Mouse (Mus musculus): ENCODE measurements at regions not wholly inside any gene's neighbourhood (a gene's known extent, or its start where the extent isn't known, plus 50 kb on each side); places are given as distances from the start of the nearest gene placed in this dataset.

GRCm38 (mm10) chr7:129772540-129773331, 181.1 kb downstream of the Wdr11 start:
- no peak for DNase-seq

- no peak for DNase-seq
Observed at GRCm38 (mm10) chr7:129774261-129774861, 182.7 kb downstream of the Wdr11 start.

DNA sequence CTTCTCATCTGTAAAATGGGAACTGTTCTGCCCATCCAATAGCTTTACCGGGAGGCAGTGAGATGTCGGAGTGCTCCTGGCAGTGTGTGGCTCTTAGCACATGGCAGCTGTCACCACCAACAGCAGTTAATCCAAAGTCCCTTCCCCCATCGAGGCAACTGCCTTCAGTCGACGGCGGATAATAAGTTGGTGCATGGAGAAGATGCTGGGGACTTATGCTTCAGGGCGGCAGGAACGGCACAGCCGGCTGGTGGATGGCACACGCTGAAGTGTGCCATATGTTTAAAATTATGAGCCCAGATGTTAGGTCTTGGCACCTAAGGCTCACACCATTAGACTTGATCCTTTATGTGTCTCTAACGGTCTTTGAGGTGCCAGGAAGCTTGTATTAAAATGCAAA, 183.5 kb downstream of the Wdr11 start:
- no peak for DNase-seq

DNA sequence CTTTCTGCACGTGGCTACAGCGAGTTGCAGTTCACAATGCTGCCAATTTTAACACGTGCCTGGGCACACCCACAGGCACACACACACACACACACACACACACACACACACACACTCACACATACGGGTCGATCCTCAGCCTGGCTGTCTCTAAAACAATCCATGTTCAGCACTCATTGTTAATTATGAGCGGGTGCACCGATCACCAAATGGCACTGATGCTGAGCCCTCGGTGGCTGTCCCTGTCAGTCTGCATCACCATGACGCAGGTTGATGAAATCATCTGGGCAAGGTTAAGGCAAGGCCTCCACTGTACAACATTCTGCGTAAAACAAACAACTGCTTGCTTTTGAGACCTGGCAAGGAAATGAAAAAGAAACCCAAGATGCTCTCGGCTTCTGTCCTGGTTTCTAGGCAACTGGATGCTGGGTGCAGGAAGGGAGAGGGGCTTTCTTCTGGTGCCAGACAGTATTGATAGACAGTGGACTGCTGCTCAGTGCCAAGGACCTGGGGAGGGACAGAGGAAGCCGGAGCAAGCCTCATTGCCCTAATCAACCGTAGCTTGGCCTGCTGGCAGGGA, 187.3 kb downstream of the Wdr11 start:
- peak; percentile 23 for DNase-seq

DNA sequence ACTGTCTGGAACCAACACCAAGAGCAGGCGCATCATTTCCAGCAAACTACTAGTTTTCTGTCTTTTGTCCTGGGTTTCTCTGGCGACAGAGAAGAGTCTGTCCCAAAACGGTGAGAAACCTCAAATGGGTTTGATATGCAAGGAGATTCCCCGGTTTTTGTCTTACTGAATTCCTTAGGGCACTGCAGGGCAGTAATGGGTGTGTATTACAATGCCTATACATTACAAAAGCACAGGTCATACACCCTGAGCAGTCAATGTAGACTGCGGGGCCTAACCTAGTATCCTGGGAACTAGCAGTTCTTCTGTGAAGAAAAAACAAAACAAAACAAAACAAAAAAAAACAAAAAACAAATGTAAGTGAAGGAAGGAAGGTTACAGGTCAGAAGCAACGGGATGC, 188.3 kb downstream of the Wdr11 start:
- DNase-seq = no peak

GRCm38 (mm10) chr7:129781756-129782155, 190.1 kb downstream of the Wdr11 start:
- DNase-seq = no peak

- DNase-seq = no peak
Observed at GRCm38 (mm10) chr7:129784966-129785365, 193.3 kb downstream of the Wdr11 start.

GRCm38 (mm10) chr7:129787011-129787410, 195.3 kb downstream of the Wdr11 start:
- DNase-seq = no peak

DNA sequence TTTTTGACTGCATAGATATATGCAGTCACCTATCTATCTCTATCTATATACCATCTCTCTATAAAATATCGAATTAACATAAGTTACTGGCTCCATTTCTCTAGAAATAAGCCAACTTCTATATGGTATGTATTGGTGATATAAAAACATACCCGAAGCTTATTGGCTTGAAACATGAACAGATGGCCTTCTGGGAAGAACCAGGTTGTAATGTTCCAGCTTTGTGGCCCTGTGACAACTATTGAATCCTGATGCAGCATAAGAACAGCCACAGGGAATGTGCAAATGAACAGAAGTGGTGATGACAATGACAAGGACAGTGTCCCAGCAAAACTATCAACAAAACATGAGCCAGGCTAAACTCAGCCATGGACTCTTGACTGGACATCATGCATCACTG, 196.1 kb downstream of the Wdr11 start:
- DNase-seq = no peak

DNA sequence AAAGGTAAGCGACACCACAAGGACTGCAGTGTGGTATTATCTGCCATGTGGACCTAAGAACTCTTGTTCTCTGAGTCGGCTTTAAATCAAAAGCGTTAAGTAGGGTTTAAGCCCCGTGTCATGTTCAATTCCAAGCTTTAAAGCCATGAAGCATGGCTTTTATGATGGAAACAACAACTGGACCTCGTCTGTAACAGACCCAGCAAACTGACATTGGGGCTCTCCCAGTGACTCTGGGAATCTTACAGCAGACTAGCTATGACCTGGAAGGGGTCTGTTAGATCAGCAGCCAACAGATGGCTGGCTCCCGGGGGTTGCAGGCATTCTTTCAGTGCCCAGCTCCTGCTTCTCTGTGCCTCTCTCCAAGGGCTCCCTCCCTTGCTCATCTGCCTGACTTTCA, 197.8 kb downstream of the Wdr11 start:
- DNase-seq = no peak

DNA sequence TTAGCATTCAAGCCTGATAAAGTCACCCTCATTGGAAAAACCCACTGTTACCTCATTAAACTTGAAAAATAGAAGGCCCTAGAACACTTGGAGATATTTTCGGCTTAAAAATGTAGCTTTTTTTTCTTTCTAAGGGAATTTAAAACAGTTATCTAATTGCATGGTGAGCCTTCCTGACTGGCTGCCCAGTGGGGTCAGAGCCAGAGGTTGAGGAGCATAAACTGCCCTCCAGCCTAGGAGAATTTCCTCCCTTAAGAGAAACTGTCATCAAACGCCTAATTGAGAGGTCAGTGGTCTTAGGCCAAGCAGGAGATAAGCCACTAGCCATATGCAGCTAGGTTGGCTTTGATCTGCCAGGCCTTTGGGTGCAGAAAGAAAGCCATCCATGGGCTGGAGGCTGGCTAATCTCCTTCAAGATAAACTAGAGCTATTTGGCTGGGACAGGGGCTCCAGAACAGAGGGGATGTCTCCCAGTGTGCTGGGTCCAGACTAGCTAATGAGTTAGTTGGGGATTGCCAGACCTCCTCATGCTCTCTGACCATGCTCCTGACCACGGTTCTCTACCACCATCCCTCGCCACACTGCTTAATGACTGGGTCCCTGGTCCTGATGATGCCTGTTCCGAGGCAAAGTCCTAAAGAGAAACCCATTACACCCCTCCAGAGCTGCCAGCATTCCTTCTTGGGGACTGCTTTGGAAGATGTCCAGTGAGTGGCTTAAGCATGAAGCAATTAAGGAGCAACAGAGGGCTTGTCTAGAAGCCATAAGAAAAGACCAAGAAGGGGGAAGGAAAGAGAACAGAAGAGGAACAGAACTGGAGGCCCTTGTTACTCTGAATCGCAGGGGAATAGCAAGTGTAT, 199.2 kb downstream of the Wdr11 start:
- DNase-seq = no peak

- DNase-seq = no peak
Observed at GRCm38 (mm10) chr7:129791450-129791820, 199.8 kb downstream of the Wdr11 start.

GRCm38 (mm10) chr7:129793733-129794132, 202.1 kb downstream of the Wdr11 start:
- DNase-seq = no peak

- no peak for DNase-seq
Observed at GRCm38 (mm10) chr7:129794276-129794675, 202.6 kb downstream of the Wdr11 start.

GRCm38 (mm10) chr7:129798525-129798924, 206.9 kb downstream of the Wdr11 start:
- DNase-seq = no peak

DNA sequence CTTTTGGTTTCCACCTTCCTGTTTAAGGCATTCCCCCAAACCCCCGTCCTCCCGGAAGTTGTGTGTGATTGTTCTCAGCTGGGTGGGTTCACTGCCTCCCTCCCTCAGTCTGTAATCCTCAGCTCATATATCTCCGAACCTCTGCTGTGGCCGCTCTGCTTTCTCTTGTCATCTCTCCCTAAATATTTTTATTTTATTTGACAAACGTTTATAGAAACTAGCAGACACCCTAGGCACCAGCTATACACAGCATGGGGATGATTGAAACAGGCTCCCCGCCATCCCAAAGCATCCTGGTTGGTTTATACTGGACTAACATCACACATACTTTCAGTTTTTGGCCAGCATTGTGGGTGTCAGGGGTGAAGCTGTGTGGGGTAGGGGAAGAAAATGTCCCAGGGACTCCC, 208.8 kb downstream of the Wdr11 start:
- no peak for DNase-seq

DNA sequence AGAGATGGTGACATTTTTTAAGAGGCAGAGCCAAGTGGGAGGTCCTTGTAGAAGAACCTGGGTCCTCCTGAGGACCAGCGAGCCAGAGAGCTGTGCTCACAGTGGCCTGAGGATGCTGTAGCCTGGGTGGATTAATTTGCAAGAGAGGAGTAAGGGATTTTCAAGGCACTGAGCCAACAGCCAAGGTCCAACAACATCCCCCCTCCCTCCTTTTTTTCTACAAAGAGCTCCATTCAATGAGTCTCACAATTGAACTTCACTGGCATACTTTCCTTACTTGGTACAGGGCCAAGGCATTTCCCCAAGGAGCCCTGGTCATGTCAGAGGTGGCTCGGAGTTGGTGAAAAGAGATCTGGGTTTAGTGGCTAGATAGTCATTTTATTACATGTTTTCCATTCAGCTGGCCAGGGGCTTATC, 209.8 kb downstream of the Wdr11 start:
- DNase-seq = no peak

DNA sequence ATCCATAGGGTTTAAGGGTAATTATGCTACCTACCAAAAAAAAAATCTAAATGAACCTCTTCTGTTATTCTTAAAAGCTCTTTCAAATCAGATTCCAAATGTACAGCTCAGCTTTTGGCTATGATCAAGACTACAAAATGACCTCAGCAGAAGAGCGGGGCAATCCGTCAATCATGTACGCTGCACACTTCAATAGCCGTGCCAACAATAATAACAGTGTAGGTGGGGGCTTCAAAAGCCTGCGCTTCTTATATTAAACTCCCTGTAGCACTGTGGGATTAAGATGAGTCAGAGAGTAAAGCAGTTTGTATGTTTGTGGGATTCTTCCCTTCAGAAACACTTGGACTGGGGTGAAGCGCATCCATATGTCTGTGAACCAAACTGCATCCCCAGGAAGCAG, 210.5 kb downstream of the Wdr11 start:
- no peak for DNase-seq

GRCm38 (mm10) chr7:129805340-129805739, 213.7 kb downstream of the Wdr11 start:
- no peak for DNase-seq

DNA sequence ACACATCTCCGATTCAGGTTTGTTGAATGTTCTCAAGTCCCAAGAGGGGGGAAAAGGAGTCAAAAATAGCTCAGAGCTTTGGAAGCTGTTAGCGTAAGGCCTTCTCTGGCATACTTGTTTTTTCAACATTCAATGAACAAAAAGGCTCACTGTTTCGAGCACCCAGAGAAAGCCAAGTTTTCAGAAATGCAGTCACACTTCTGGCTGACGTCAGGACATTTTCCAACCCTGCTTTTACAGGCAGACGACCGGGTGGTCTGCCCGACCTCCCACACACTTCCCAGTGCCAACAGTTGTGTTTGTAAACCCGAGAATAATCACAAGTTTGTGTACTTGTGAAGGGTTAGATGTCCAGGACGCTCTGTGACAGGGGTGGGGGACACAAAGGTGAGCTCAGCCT, 218.5 kb downstream of the Wdr11 start:
- no peak for DNase-seq

DNA sequence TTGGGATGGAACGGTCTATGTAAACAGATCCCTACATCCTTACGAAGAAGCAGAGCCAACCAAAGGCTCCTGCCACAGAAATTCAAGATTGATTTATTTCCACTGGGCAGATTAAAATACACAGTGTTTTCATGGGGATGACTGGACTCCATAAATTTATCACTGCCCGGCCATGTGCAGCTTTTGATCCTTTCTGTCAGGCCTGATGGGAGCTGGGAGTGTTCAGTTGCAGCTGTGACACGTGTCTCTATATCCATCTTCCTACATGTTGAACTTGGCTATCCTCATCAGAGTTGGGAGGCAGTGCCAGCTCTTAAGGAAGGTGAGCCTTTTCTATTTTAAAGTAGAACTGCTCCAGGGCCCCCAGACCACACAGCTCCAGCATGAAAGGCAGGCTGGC, 218.9 kb downstream of the Wdr11 start:
- no peak for DNase-seq

GRCm38 (mm10) chr7:129814149-129814860, 222.6 kb downstream of the Wdr11 start:
- DNase-seq = no peak

GRCm38 (mm10) chr7:129818833-129819232, 227.2 kb downstream of the Wdr11 start:
- no peak for DNase-seq
